Mouse (Mus musculus): ENCODE results near the gene Prkar2a.

Gene Prkar2a

DNA sequence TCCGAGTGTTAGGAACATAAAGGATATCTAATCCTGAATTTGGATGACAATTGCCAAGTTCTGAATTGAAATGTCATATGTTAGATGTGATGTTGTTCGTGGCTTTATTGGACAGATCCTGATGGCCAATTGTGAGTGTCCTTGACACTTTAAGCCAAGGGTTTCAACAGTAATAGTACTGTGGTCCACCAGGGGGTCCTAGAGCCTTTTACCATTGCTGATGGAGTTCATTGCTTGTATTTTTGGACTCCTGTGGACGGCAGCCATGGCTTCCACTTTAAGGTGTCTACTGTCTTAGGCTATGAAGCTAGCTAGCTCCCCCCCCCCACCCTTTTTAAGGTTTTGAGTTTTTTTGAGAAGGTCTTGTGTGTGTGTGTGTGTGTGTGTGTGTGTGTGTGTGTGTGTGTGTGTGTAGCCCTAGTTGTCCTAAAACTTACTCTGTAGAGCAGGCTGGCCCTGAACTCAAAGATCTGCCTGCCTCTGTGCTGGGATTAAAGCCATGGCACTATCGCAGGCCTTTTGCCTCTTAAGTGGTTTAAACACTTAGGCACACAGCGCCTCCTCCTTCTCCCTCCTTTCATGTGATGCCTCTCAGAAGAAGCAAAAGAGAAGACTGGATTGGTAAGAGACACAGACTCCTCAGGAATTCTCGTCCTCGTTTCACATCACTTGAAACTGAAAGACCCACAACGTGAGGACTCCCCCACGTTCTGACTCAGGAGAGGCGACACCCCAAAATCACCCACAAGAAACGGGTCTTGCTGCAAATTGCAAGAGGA, 63.2 kb downstream of the Prkar2a start:
- DNase-seq, result no peak

DNA sequence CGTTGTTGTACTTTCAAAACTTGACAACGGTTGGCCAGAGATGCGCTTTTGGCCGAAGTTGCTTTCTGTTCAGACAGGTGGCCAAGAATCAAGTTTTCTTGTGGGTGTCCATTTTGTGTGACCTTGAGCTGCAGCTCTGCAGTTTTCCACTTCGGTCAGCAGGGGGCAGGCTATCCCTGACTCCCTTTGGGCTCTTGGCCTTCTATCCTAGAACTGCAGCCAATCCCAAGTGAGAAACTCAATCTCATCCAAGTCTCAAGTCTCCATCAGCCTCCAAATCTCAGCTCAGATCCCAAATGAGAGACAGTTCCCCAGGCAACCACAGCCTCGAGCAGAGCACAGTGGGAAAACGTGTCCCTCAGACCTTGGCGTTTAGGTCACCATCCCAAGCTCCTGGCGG, 64.2 kb downstream of the Prkar2a start:
- peak; percentile 74 for DNase-seq

DNA sequence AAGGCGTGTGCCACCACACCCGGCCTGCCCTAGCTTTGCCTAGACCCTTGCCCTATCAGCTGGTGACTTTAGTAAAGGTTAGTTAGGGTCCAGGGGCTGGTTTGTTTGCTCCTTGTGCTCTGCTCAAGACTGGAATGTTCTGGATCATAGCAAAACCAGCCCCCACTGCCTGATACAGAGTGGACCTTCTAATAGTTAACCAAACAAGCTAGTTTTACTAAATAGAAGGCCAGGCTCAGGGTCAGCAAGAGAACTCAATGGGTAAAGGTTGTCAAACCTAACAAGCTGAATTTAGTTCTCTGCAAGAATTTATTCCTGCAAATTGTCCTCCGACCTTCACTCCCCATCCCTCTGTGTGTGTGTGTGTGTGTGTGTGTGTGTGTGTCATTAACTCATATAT, 64.9 kb downstream of the Prkar2a start:
- DNase-seq, result no peak

DNA sequence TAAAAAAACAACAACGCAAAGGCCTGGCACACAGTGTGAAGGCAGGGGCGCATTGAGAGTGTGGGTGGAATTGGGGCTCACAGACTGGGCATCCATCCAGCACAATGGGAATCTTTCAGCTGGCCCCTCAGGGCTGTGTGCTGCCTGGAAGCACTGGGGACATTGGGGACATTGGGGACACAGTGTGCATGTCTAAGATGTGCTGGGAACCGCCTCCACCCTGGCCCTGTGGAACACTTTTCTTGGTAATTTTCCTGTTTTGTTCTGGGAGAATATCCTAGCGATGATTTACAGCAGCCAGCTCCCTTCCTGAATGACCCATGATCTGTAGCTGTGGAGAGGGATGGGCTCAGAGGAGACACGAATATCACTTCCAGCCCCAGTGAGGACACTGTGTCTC, 65.3 kb downstream of the Prkar2a start:
- DNase-seq, result peak; percentile 63

DNA sequence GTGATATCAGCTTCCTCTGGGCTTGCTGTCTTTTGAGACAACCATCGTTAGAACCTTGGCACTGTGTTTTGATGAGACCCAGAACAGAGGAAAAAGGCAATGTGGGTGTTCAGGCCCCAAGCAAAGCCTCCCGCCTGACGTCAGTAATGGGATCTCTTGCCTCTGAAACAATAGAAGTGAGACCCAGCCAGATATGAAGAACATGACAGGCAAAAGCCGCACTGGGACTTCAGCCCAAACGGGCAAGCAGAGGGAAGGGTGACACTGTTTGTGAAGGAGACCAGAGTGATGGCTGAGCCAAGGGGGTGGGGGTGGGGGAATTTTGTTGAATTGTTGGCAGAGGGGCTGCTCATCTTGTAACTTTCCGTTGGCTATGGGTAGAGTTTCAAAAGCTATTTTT, 68.3 kb downstream of the Prkar2a start:
- no peak for DNase-seq

DNA sequence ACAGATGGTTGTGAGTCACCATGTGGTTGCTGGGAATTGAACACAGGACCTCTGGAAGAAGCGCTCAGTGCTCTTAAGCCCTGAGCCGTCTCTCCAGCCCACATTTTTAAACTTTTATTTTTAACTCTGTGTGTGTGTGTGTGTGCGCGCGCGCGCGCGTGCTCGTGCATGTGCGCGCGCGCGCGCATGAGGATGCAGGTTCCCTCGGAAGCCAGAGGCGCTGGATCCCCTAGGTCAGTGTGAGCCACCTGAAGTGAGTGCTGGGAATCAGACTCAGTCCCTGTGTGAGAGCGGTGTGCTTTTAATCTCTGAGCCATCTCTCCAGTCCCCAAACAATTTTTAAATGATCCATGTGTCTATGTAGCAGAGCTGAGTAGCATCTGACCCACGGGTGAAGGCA, 70.0 kb downstream of the Prkar2a start:
- DNase-seq, result no peak

DNA sequence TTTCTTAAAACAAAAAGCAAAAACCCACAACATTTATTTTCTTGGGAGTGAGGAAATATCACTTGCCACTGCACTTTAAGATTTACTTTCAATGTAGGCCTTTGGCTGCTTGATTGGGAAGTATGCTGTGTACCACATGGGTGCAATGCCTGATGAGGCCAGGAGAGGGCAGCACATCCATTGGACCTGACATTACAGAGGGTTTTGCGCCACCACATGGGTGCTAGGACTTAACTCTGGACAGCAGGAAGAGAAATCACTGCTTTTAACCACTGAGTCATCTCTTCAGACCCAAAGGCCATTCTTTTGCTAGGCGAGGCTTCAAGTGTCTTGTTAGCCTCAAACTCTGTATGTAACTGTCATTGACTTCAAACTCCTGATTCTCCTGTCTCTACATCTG, 70.7 kb downstream of the Prkar2a start:
- no peak for DNase-seq

DNA sequence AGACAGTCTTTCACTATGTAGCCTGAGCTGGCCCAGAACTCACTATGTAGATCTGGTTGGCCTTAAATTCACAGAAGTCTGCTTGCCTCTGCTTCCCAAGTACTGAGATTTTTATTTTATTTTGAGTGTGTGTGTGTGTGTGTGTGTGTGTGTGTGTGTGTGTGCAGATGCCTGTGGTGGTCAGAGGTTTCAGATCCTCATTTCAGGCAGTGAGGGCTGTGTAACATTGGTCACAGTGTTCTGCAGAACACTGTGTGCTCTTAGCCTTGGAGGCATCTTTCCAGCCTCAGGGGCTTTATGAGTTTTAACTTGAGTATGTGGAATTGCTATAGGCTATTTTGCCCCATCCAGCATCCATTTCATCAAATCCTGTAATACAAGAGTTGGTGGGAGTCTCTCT, 72.4 kb downstream of the Prkar2a start:
- no peak for DNase-seq

DNA sequence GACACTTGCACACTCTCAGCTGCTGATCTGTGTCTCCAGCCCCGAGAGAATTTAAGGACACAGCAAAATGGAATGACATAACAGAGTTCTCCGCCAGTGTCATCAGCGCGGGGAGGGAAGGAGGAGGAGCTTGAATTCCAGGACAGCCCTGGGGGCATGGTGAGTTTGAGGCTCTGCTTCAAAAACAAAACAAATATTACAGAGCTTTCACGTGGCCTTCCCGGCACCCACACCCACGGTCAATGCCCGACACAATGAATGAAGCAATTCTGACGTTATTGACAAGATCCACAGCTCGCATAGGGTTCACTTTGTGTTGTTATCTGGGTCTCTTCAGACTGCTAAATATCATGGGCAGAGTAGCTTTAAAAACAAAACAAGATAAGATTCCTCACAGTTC, 75.9 kb downstream of the Prkar2a start:
- no peak for DNase-seq

DNA sequence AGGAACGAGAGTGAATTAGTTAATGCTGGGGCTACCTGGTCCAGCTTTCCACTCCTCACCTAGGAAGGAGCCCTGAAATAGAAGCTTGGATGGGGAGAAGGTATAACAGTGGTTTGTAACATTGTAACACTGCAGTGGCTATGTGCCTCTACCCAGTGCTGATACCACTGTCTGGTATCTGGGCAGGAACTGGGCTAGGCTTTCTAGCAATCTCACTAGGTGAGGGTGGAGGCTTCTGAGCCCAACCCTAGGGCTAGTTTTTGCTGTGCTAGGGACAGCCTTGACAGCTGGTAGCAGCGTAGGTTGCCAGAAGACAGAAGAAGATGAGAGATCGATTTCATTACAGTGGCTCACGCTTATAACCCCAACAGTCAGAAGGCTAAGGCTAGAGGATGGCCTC, 87.5 kb downstream of the Prkar2a start:
- no peak for DNase-seq

DNA sequence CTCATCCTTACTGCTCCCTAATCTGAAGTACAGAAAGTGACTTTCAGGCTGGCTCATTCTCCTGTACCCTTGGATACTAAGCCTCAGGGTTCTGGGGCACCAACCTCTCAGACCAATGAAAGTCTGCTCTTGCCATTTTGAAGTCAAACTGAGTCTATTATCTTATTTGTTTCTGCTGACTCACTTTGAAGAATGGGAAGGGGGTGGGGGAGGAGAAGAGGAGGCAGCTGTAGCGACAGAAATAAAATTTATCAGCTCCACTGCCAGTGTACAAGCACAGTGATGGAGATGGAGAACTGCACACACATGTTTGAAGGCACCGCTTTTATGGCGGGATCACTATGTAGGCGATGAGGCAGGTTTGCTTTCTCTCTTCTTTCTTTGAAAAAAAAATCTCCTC, 88.2 kb downstream of the Prkar2a start:
- no peak for DNase-seq

DNA sequence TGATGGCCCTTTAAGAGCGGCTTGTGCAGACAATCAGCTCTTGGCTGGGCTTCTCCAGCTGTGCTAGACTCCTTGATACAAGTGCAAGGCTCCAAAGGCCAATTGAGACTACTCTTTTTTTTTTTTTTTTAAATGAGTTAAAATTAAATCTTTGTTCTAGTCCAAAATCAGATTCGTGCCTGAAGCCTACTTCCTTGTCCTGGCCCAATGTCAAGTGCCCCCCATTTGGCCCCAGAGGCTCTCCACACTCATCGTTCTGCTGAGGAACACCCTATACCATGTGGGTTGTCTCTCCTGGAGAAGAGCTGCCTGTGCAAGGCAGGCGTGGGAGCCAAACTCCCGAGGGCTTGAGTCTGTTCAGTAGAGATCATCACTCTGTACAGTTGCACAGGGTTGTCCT, 91.8 kb downstream of the Prkar2a start:
- DNase-seq, result no peak

DNA sequence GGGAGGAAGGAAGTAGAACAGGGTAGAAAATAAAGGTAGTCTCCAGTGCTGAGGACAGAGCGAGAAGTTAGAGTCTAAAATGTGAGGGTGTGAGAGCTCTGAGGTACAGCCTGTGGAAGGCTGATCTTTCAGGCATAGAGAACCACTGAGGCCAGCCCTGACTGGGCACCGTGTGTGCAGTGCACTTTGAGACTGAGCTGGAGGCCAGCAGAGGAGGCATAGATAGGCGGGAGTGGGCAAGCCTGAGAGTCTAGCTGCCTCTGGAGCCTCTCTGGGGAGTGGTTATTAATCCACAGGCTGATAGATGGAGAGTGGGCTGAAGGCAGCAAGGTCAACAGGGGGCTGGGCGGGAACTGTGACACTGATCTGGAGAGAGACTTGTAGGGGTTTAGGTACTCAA, 92.8 kb downstream of the Prkar2a start:
- no peak for DNase-seq

DNA sequence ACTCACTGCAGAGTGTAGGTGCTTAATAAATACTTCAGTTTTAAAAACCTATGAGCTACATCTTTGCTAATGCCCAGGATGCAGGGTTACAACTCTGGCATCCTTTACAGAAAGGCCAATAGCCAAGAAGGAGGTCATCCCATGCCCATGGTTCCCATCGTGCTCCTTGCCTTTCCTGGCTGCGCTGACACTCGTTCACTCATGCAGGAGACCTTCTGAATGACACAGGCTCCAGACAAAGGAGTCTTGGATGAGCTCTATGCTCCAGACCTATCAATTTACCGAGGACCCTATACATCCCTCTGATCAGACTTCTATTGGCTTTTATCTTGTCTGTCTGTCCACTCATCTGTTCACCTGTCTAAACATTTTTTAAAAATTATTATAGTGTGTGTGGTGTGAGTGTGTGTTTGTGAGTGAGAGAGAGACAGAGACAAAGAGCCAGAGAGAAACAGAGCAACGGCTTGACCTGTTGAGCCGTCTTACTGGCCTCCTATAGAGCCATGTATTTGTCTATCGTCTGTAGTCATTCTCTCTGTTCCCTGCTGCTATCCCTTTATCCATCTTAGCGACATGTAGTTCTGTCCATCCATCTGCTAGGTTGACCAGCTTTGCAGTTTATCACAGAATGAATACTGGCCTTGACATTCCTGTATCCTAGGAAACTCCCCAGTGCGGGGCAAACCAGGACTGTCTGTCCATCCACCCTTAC, 93.9 kb downstream of the Prkar2a start:
- no peak for DNase-seq

DNA sequence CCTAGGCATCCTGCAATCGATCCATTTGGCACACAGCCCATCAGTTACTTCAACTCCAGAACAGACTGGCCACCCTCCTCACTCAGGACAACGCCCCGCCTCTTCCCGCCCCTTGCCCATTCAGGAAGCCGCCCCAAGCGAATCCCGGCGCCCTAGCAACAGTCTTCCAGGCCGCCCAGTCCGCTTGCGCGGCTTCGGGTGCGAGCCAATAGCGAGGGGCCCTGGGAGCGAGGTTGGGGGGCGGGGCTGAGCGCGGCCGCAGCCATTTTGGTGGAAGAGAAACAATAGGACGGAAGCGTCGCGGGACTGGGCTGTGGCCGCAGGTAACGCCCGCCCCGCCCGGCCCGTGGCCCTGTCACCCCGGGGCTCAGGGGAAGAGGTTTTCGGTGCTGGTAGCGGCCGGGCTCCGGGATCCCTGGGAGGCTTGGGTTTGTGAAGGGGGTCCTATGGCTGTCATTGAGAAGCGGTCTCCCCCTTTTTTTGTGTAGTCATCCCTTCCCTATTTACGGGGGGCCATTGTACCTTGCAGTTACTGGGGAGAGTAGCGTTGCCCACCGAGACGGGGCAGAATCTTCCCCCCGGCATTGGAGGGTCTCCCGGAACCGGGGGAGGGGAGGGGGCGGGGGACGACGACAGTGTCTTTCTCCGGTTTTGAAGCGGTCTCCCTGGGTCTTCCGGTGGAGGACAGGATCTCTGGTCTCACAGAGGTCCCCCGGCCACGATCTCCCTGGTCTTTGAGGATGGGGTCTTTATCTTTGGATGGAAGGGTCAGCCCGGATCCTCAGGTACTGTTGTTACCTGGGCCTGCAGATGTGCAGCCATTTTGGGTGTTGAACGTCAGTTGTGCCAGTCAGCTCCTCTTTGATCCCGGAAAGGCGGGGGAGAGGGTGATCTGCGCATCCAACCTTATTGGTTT, 94.7 kb downstream of the Prkar2a start, which contains the start of gene Ip6k2:
Gene Ip6k2, plus strand, starts transcription at position 249 of the 916 bp plus-strand sequence.
- DNase-seq, result peak; percentile 97

DNA sequence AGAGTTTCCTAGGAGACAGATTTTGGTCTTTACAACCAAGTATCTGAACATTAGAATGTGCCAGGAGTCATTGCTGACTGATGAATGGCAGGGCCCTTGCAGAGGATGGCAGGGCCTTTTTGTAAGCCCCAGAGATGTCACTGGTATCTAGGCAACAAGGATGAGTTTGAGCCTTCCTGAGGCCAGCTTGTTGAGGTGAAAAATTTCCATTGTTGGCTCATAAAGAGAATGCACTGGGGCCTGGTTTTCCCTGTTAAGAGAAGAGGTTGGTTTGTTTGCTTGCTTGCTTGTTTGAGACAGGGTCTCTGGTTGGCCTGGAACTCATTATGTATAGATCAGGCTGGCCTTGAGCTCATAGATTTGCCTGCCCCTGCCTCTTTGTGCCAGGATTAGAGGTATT, 96.3 kb downstream of the Prkar2a start:
- no peak for DNase-seq

DNA sequence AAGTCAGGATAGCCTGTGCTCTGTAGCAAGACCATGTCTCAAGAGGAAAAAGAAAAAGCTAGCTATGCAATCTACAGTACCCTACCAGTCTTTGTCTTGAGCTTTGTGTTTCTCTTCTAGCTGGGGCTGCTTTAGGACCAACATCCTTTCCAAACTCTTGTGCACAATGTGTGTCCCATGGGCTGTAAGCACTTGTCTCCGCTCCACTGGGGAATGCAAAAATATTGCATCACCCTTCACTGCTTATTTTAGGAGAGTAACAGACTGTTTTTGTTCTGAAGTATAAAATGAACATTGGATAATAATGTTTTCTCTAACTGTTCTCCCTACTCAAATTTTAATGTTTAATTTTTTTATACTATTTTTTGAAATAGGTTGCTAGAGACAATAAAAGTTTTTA, 97.4 kb downstream of the Prkar2a start:
- no peak for DNase-seq

DNA sequence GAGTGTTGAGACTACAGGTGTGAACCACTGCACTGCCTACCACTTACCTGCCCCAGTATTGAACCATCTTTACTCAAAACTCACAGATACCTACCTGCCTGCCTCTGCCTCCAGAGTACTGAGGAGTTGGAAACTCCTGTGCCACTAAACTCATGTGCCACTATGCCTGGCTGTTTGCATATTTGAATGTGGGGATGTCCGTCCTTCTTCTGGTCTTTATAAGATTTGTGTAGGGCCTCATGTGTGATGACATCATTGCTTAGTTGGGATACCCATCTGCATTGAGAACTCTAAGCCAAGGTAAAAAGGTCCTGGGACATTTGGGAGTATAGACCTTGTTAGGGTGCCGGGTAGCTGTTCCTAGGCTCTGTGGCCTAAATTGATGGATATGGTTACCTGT, 98.0 kb downstream of the Prkar2a start:
- DNase-seq, result no peak

DNA sequence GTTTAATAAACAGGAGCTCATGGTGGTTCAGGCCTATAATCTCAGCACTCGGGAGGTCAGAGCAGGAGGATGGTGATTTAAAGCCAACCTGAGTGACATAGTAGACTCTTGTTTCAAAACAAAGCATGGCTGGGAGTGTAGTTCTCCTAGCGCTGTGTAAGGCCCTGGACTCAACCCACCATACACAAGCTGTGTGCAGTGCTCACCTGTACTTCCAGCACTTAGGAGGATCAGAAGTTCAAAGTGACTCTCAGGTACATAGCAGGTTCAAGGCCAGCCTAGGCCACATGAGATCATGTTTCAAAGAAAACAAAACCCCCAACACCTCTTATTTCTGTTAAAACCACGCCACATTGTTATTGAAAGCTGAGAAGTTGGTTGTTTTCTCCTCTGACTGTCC, 99.6 kb downstream of the Prkar2a start:
- no peak for DNase-seq

DNA sequence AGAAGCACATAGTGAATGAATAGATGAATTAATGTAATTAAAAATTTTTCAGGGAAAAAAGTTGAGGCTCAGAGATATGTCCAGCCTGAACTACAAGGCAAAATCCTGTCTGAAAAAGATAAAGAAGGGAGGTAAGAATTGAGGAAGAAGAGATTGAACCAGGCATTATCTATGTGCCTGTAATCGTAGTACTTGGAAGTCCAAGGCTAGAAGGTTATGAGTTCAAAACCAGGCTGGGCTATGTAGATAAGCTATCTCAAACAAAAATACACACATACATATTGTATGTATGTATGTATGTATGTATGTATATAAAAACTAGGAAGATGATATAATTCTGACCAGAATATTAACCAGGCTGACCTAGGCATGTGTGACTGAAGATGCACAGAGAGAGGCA, 103.2 kb downstream of the Prkar2a start:
- DNase-seq, result no peak

DNA sequence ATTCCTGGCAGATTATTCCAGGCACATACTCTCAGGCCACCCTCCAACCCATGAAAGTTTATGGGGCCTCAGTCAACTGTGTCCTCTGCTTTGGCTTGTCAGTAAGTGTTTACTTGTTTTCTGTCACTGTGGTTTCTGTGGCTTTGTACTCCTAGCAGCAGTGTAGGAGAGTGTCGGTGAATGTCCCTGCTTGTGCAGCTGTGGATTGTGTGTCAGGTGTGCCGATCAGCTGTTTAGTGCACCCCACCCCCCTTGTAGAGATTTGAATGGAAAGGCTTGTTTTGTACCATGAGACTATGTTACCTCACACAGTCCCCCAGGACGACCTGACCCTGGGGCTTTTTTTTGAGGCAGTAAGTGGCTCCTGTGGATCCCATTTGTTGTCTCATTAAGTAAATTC, 103.6 kb downstream of the Prkar2a start:
- DNase-seq, result no peak

DNA sequence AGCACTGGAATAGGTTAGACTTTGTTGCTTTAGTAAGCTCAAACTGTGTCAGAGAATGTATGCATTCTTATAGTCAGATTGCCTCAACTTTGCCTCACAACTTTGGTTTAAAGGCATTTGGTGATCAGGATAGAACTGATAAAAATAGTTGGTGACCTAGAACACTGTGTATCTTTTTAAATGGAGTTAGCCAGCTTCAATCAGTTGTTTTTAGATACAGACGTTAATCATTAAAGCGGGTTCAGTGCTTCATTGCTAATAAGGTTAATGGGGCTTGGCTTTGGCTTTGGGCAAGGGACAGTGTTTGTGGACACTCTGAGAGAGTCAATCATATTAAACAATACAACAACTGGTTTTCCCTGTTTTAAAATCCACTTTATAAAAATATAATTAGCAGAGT, 106.2 kb downstream of the Prkar2a start:
- no peak for DNase-seq

DNA sequence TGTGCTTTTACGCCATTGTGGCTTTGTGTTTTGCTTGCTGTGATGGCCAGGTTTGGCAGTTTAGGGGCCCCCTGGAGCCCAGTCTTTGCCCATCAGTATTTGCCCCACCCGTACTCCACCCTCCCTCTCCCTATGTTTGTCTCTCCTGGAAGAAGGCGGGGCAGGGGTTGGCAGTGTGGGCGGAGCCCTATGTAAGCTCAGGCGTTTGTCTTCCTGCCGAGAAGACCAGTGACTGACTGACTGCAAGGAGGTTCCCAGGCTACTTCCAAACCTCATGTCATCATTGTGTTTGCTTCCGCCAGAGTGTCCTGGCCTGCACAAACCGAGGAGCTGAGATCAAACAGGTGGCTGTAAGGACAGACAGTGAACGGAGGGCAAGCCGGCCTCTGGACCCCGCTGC, 106.6 kb downstream of the Prkar2a start:
- no peak for DNase-seq
